Mouse (Mus musculus): ENCODE measurements around the gene Btnl9.

GRCm38 (mm10) chr11:49191083-49191482, 4.1 kb upstream of the Btnl9 start:
- TF ChIP-seq CTCF (IDR thresholded peaks at IDR 0.05; ENCODE audit: extremely low read depth, insufficient read depth, low read length) (no peak), POLR2A (IDR thresholded peaks at IDR 0.05; ENCODE audit: extremely low read depth, insufficient read depth, low read length) (no peak)

Measured in cortical plate, adult 2 months (tissue).